Mouse (Mus musculus) stomach, embryonic 14.5 days (tissue): ENCODE results near the gene Nav2. TPM values are rescaled to one million over a fixed set of nuclear protein-coding genes. Genes with fewer than 3 reads are reported as not detected.

Source experiments
- ATAC-seq: fragments of 200-750 bp; cut with Nextera tagmentation; 2 replicates; pipeline ENCODE4 v1.8.0; 2017; ENCODE audit warnings: low read depth, moderate TSS enrichment; ENCODE audit not compliant: insufficient number of reproducible peaks, insufficient read depth, low FRiP score
- H3K27ac ChIP-seq: fragments of 300-500 bp; sonication (generic); 2 replicates; pipeline ENCODE4 v1.5.1; 2014; ENCODE audit warnings: mild to moderate bottlenecking, low read length, moderate library complexity, mixed read lengths
- H3K27me3 ChIP-seq: fragments of 300-500 bp; sonication (generic); 2 replicates; pipeline ENCODE4 v1.6.1; 2014; ENCODE audit warnings: low read length, control low read depth, mixed read lengths; ENCODE audit not compliant: control insufficient read depth, insufficient read depth
- H3K36me3 ChIP-seq: fragments of 300-500 bp; sonication (generic); 2 replicates; pipeline ENCODE4 v1.6.1; 2014; ENCODE audit warnings: mild to moderate bottlenecking, control low read depth, low read length, moderate library complexity, mixed read lengths; ENCODE audit not compliant: control insufficient read depth, insufficient read depth
- H3K4me1 ChIP-seq: fragments of 300-500 bp; sonication (generic); 2 replicates; pipeline ENCODE4 v1.6.1; 2014; ENCODE audit warnings: low read length, control low read depth, mixed read lengths; ENCODE audit not compliant: control insufficient read depth, insufficient read depth
- H3K4me2 ChIP-seq: fragments of 300-500 bp; sonication (generic); replicated peaks from 2 replicates; pipeline ENCODE4 v1.6.1; 2014; ENCODE audit warnings: low read depth, low read length, control low read depth
- H3K4me3 ChIP-seq: fragments of 300-500 bp; sonication (generic); 2 replicates; pipeline ENCODE4 v1.5.1; 2014; ENCODE audit warnings: low read depth, low read length, control low read depth
- H3K9ac ChIP-seq: fragments of 300-500 bp; sonication (generic); replicated peaks from 2 replicates; pipeline ENCODE4 v1.6.1; 2014; ENCODE audit warnings: low read depth, mild to moderate bottlenecking, control low read depth, low read length, moderate library complexity, mixed read lengths
- H3K9me3 ChIP-seq: fragments of 300-500 bp; sonication (generic); 2 replicates; pipeline ENCODE4 v1.6.1; 2016; ENCODE audit warnings: low read depth, low read length, control low read depth; ENCODE audit not compliant: control insufficient read depth
- WGBS: fragments of 180-500 bp; shearing (Covaris S2); extraction: QIAGEN DNeasy Blood & Tissue Kit; methylation state at CpG from one replicate; pipeline ENCODE4 v1.1.7; 2014; 5-methylcytosine and 5-hydroxymethylcytosine counted together
- polyA plus RNA-seq: library from polyadenylated mRNA; unstranded; fragments of >200 nt; fragmentation: Nextera tagmentation; extraction: Ambion mirVana; gene quantifications from 2 replicates; pipeline ENCODE4 v1.2.1, GENCODE M21; 2014

Nav2 gene
- polyA plus RNA-seq, 1 experiment from 2014 or later = 41.1 TPM

DNA sequence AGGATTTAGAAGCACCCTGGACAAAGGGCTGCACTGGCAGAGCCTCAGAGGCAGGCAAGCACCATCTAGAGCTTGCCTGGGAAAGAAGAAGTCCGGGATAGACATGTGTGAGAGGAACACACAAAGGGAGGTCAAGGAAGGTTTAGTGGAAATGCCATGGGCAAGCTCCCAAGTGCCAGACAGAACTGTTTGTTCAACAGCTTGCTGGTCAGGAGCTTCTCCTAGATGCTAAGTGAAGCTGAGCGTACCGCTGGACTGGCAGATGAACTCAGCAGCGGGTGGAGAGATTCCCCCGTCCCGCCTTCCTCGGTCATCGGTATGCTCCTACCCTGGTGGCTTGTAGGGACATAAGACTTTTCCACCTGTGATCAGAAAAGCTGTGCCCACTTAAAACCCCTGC, 654.3 kb downstream of the Nav2 start:
- WGBS = 88% methylated on average over 8 of the region's 8 CpGs
- Histone ChIP-seq H3K9ac (no peak overlapping the region), H3K27me3 (no peaks in the 10 kb centered on the region), H3K36me3 (peaks cover 31% of the 10 kb centered on the region), H3K4me2 (no peak overlapping the region), H3K9me3 (no peaks in the 10 kb centered on the region), H3K4me1 (peaks cover 9% of the 10 kb centered on the region; the same call in 1 of the 2 replicates), H3K4me3 (no peak overlapping the region), H3K27ac (no peak overlapping the region)
- ATAC-seq = no peak

DNA sequence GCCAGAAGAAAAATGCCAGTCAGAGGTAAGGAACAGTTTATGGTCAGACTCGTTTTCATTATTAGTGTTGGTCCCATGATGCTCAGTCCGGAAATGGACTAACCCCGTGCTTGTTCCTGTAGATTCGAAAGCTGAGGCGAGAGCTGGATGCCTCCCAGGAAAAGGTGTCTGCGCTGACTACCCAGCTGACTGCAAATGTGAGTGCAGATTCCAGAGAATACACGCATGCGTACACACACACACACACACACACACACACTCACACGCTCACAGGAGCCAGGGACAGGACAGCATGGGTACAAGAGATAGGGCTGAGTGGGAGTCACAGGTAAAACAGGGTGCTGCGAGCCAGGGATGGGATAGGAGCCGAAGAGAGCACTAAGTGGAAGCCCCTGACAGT, 656.6 kb downstream of the Nav2 start:
- Histone ChIP-seq H3K4me3 (no peak overlapping the region), H3K9ac (no peak overlapping the region), H3K27me3 (no peaks in the 10 kb centered on the region), H3K4me1 (no peaks in the 10 kb centered on the region), H3K9me3 (no peaks in the 10 kb centered on the region), H3K36me3 (peaks cover 30% of the 10 kb centered on the region), H3K4me2 (no peak overlapping the region), H3K27ac (no peak overlapping the region)
- no peak for ATAC-seq
- 92% methylated on average over 11 of the region's 11 CpGs for WGBS

DNA sequence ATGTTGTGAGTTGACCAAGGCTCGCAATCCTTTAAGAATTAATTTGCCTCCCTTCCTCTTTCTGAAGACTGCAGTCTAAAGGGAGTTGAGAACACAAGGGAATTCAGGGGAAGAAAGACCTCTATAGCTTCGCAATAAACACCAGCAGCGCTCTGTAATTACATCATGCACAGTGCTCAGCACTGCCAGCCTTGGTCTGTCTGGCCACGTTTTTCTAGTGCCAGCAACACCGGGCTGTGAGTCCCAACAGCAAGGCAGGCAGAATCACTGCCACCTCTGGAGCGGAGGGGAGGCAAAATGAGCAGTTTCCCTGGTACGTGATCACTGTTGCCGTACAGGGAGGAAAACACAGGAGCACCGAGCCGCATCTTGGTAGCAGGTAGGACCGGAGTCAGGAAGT, 657.3 kb downstream of the Nav2 start:
- 86% methylated on average over 11 of the region's 11 CpGs for WGBS
- no peak overlapping the region for H3K4me3 ChIP-seq

DNA sequence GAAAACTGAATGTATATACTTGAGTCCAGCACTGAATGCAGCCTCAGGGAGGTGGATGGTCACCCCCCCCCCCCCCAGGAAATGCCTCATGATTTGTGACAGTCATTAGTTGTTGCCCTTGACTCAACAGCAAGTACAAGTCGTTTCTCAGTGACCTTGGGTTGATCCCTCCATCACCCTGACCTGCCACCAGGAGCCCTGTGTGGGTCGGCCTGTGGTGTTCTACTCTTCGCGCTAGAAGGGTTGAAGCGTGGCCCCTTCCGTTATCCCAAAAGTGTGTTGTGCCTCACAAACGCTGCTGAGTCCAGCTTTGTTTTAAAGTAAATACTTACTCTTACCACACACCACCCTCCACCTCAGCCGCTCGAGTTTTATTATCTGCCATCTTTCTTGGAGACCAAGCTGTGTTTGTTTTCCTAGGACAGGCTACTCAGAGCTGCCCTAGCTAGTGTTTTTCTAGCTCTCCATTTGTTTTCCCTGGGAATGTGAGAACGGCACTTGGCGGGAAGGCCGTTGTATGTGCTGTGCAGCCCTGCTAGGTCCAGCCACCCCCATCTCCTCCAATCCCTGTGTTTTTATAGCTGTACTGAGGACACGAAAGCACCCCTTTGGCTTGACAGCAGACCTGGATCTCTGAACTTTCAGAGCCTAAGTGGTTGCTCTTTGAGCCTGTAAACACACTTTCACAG, 659.0 kb downstream of the Nav2 start:
- no peak overlapping the region for H3K4me3 ChIP-seq
- H3K4me2 ChIP-seq = no peak overlapping the region
- no peak overlapping the region for H3K9ac ChIP-seq
- ATAC-seq = no peak; the same call in 1 of the 2 replicates
- H3K4me1 ChIP-seq = no peaks in the 10 kb centered on the region
- H3K27me3 ChIP-seq = no peaks in the 10 kb centered on the region
- 49% methylated on average over 13 of the region's 13 CpGs for WGBS
- no peaks in the 10 kb centered on the region for H3K9me3 ChIP-seq
- no peak overlapping the region for H3K27ac ChIP-seq
- H3K36me3 ChIP-seq = peaks cover 35% of the 10 kb centered on the region

More for the DNA sequence above, 657.3 kb downstream of the Nav2 start:
- no peak overlapping the region for H3K9ac ChIP-seq
- H3K4me1 ChIP-seq = no peaks in the 10 kb centered on the region
- no peak overlapping the region for H3K4me2 ChIP-seq
- H3K9me3 ChIP-seq = no peaks in the 10 kb centered on the region
- H3K27me3 ChIP-seq = no peaks in the 10 kb centered on the region
- no peak for ATAC-seq
- peaks cover 26% of the 10 kb centered on the region for H3K36me3 ChIP-seq
- H3K27ac ChIP-seq = no peak overlapping the region

DNA sequence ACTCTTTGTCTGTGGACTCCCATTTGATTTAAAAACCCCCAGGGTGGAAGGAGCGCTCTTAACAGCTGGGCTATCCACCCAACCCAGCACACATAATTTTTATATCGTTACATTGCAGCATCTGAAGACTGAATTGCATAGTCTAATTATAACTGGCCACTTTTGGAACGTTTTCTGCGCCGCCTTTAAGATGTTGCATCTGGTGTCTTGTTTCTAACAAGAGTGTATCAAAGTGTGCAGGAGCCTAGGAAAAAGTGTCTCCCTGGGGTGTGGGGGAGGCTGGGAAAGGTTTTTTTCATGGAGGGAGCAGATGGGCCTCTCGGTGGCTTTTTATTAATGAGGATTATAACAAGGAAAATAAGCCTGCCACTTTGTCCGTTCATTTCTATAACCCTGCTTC, 661.1 kb downstream of the Nav2 start:
- H3K4me2 ChIP-seq = no peak overlapping the region
- no peak overlapping the region for H3K27ac ChIP-seq
- H3K9ac ChIP-seq = no peak overlapping the region
- H3K27me3 ChIP-seq = no peaks in the 10 kb centered on the region
- WGBS = 91% methylated on average over 7 of the region's 7 CpGs
- ATAC-seq = no peak
- H3K4me3 ChIP-seq = no peak overlapping the region
- peaks cover 33% of the 10 kb centered on the region for H3K36me3 ChIP-seq
- H3K4me1 ChIP-seq = no peaks in the 10 kb centered on the region
- H3K9me3 ChIP-seq = no peaks in the 10 kb centered on the region

DNA sequence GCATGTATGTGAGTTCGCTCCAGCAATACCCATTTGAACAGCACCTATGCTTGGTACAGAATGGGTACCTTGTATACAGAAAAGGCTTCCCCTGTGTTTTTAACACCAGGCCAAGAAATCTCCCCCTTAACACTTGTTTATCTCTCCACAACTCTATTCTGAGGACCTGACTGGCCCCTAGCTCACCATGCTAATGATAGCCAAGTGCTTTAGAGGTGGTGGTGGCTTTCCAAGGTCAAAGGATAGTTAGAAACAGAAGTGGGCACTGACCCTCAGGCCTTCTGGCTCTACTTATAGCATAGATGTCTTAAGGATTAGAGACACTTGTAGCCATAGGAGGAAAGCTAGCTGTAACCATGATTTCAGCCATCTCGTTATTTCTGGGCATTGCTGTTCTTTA, 663.1 kb downstream of the Nav2 start:
- H3K4me2 ChIP-seq = no peak overlapping the region
- no peaks in the 10 kb centered on the region for H3K27me3 ChIP-seq
- H3K27ac ChIP-seq = no peak overlapping the region
- no peaks in the 10 kb centered on the region for H3K9me3 ChIP-seq
- no peak overlapping the region for H3K9ac ChIP-seq
- WGBS = 95% methylated on average over 2 of the region's 2 CpGs
- no peak overlapping the region for H3K4me3 ChIP-seq
- no peak for ATAC-seq
- peaks cover 28% of the 10 kb centered on the region for H3K36me3 ChIP-seq
- H3K4me1 ChIP-seq = no peaks in the 10 kb centered on the region

DNA sequence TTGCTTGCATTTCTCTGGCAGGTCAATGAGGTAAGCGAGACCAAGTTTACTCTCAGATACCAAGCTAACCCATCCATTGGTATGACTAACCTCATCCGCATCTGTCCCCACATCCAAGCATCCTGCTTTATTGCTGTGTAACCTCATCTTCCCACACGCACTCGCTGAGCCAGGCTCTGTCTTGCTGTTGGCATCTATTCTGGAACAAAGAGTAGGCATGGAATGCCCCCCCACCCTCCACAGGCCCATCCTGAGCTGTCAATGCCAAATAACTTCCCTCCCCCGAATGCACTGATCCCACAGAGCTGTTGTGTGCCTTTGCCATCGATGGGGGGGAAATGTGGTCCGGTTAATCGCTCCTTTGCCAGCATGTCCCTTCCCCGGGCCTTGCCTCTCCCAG, 666.7 kb downstream of the Nav2 start:
- H3K36me3 ChIP-seq = peaks cover 44% of the 10 kb centered on the region
- ATAC-seq = no peak
- 93% methylated on average over 9 of the region's 9 CpGs for WGBS

DNA sequence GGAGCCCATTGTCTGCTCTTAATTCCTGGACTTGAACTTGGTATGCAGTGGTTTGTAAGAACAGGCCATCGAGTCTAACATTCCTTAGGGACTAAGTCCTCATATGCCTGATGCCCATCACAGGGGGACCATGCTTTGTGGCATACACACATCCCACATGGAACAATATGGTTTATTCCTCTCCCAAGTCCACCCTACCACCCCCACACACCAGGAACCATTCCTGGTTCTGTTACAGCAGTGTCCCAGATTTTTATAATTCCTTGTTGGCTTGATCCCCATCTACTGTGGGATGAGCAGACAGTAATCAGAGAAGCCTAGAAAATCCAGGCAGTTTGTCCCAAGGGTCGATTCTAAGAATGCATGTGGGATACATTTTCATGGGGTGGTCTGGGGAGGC, 668.6 kb downstream of the Nav2 start:
- Histone ChIP-seq H3K4me1 (no peaks in the 10 kb centered on the region), H3K4me3 (no peak overlapping the region), H3K36me3 (peaks cover 44% of the 10 kb centered on the region), H3K9me3 (no peaks in the 10 kb centered on the region), H3K4me2 (no peak overlapping the region), H3K9ac (no peak overlapping the region), H3K27me3 (no peaks in the 10 kb centered on the region), H3K27ac (no peak overlapping the region)
- 85% methylated on average over 2 of the region's 2 CpGs for WGBS
- ATAC-seq = no peak

More for the DNA sequence above, 666.7 kb downstream of the Nav2 start:
- Histone ChIP-seq H3K27me3 (no peaks in the 10 kb centered on the region), H3K9me3 (no peaks in the 10 kb centered on the region), H3K9ac (no peak overlapping the region), H3K27ac (no peak overlapping the region), H3K4me2 (no peak overlapping the region), H3K4me3 (no peak overlapping the region), H3K4me1 (no peaks in the 10 kb centered on the region)

DNA sequence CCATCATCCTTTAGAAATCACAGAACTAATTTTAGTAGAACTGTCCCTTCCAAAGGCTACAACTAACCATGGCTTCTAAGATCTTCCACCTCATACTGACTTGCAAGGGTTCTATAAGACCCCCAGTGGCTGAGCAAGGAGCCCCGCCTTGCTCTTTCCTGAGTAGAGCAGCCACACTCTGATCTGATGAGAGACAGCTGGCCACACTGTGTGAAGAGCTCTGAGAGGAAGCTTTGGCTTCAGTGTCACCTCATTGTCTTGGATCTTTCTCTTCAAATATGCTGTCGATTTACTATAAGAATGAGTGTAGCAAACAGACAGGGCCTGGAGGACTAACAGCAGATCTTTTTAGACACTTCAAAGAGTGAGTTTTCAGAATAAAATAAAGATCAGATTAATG, 673.4 kb downstream of the Nav2 start:
- Histone ChIP-seq H3K4me3 (no peak overlapping the region), H3K4me2 (no peak overlapping the region), H3K27me3 (no peaks in the 10 kb centered on the region), H3K4me1 (no peaks in the 10 kb centered on the region), H3K9ac (no peak overlapping the region), H3K9me3 (no peaks in the 10 kb centered on the region), H3K36me3 (peaks cover 54% of the 10 kb centered on the region), H3K27ac (no peak overlapping the region)
- 76% methylated on average over 2 of the region's 2 CpGs for WGBS
- no peak for ATAC-seq
